Mouse (Mus musculus): ENCODE data around the gene Gstt2.

GRCm38 (mm10) chr10:75796731-75797516 lies 40.3 kb downstream of the Gstt2 start:
- TF ChIP-seq CTCF (IDR thresholded peaks at IDR 0.05; ENCODE audit: low read depth) (no peak), EP300 (IDR thresholded peaks at IDR 0.05; ENCODE audit: low read depth) (no peak)

All from liver, postnatal 0 days (tissue).